Mouse (Mus musculus) right cerebral cortex, postnatal 36 days (tissue): Measurements from ENCODE around the gene Nsl1.
A peak's percentile ranks its signal among the peaks of the same experiment; 100 is the strongest.

Source experiments
- DNase-seq, 2 experiments: peaks; one replicate each; pipeline ENCODE4 v3.0.0; 2022; ENCODE audit warnings: low spot score in 2 of 2, mixed read lengths in 1 of 2

Nsl1 gene

DNA sequence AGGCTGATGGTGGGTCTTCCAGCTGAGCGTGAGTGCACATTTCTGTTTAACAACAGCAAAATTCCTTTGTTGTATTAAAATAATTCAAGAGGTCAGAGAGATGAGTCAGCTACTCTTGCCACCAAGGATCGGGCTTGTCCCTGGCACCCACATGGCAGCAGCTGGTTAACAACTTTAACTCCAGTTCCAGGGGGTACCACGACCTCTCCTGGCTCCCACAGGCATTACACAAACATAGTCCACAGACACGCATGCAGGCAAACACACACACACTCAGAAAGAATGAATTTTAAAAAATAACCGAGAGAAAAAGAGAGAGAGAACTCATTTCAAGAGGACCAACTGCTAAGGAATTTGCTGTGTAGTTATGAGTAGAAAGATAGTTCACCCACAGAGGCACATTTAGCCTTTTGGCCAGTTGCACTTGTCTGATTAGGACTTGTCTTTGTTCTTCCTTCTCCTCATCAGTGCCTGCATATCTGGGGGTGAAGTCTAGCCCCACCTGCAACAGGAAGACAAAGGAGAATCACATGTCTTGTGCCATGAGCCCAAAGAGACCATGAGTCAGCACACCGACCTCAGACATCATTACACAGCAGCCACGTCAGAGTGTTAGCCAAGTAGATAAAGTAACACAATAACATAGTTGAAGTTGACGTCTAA, 7.8 kb upstream of the Nsl1 start:
- DNase-seq: no peak

- no peak for DNase-seq
Measured at GRCm38 (mm10) chr1:191055533-191055873, 7.3 kb upstream of the Nsl1 start.

GRCm38 (mm10) chr1:191057461-191057860, 5.4 kb upstream of the Nsl1 start:
- no peak for DNase-seq

- no peak for DNase-seq
Measured at GRCm38 (mm10) chr1:191062241-191062780, 501 bp upstream of the Nsl1 start.

- DNase-seq: no peak
Measured at GRCm38 (mm10) chr1:191063700-191064099, 888 bp downstream of the Nsl1 start.

DNA sequence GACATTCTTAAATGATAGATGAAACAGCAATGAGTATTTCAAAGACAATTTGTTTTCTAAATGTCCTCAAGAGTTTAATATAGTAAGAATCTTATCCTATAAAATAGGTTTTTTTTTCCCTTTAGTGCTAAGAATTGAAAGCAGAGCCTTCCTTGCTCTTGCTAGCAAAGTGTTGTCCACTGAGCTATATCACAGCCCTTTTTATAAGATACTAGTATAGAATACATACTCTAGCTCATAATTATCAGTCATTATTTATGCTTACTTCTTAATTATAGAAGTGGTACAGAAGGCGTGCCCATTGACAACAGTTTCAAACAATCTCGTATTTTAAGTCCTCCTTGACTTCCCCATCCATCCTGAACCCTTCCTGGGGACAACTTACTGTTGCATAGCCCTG, 1.7 kb downstream of the Nsl1 start:
- DNase-seq: no peak

DNA sequence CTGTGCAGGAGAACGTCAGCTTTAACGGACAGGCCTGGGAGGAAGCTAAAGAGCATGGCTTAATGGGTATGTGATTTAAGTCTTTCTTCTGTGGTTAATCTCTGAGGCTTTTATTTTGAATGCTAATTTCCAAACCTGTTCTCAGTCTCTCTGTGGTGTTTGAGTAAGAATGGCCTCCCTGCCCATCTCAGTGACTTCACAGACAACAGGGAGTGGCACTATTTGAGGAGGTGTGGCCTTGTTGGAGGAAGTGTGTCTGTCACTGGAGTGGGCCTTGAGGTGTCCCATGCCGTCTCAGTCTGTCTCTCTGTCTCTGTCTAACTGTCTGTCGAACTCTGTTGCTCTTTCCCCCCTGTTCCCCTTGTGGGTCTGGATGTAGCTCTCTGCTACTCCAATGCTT, 2.4 kb downstream of the Nsl1 start:
- DNase-seq: no peak

GRCm38 (mm10) chr1:191068377-191068776, 5.6 kb downstream of the Nsl1 start:
- no peak for DNase-seq

DNA sequence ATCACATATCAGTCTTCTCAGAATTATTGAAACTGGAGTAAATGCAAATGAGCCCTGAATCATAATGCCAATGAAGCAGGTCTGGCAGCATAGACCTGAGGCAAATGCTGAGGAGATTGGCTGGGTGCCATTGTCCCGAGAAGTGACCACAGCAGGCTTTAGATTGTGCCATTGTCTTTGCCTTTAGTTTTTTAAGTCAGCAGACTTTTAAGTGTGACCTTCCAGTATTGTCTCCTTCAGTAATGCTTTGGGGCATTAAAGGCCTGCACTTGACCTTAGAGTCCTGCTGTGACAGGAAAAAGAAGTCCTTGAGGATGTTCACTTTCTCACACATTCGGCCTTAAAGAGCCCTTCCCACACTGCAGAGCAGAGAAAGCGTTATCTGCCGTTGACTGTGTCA, 7.4 kb downstream of the Nsl1 start:
- DNase-seq: no peak

GRCm38 (mm10) chr1:191071613-191072012, 8.8 kb downstream of the Nsl1 start:
- DNase-seq: no peak

- no peak for DNase-seq
Measured at GRCm38 (mm10) chr1:191072329-191072913, 9.6 kb downstream of the Nsl1 start.

GRCm38 (mm10) chr1:191073001-191073400, 10.2 kb downstream of the Nsl1 start:
- no peak for DNase-seq

DNA sequence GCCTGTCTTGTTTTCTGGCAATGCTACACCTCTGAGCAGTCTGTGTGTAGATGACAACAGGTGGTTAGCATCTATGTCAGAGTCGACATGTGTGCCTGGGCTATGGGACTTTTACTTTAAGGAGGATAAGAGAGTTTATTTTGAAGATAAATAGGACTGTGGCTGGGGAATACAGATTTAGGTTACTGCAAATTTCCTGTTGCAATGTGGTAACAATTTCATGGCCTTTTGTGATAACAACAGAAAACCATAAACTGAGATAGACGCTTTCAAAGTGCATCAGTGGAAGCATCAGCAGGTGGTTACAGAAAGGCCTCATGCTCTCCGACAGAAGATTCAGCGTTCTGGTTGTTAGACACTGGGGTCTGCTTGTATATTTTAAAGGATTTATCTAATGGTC, 10.7 kb downstream of the Nsl1 start:
- DNase-seq: no peak

GRCm38 (mm10) chr1:191075199-191075883, 12.5 kb downstream of the Nsl1 start:
- DNase-seq: peak in 1 of 2 experiments; percentile 27

GRCm38 (mm10) chr1:191083230-191083629, 20.4 kb downstream of the Nsl1 start:
- DNase-seq: no peak

DNA sequence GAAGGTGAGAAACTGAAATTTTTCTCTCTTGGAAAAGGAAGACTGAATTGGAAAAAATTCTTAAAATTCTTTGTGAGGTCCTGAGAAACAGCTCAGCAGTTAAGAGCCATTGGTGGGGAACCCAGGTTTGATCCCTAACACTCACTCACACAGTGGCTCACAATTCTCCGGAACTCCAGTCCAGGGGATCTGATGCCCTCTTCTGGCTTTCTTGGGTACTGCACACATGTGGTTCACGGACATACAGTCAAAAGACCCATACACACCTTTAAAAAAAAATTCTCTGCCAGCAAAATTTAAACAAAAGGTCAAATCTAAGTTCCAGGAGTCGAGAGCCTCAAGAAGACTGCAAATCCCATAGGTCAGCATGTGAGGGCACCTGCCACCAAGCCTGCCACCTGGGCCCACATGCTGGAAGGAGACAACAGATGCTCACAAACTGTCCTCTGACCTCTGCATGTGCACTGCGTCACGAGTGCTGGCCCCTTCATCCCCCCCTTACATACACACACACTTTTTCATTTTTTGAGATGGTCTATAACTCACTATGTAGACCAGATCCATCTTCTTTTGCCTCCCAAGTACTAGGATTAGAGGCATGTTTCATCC, 22.2 kb downstream of the Nsl1 start:
- DNase-seq: peak in 1 of 2 experiments; percentile 24

DNA sequence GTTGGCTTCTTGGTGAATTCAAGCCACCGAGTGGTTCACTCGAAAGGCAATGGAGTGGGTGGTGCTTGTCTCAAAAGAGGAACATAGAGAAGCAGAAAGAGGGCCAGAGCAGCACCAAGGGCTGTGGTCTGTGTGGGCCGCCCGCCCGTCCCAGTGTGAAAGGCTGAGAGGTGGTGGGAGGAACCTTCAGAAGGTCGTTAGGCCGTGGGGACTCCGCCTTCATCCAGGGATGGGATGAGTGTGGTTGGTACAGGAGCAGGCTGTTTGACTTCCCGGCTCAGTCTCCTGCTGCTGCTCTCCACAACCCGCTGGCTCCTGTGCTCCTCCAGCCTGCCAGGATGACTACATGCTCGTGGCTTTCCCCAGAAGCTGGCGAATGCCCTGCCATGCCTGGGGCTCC, 22.8 kb downstream of the Nsl1 start:
- DNase-seq: no peak

DNA sequence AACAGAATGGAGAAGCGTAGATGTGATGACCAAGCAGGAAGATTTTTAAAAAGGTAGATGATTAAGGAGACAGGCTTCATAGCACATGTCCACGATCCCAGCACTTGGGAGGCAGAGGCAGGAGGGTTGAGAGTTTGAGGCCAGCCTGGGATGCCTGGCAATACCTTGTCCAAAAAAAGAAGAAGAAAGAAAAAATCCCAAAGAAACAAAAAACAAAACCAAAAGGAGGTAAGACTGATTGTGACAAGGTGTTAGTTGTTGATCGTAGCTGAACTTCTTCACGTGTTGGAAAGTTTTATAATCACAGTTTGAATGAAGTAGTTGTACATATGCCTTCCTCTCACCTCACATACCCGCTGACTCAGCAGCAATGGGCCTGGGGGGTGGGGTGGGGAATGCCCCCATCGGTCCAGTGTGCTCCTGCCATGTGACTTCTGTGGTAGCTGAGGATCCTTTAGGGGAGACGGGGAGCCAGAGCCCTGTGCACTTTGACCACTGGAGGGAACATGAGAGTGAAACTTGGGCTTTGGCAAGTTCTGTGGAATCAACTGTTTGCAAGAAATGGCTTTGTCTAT, 23.6 kb downstream of the Nsl1 start:
- no peak for DNase-seq

- DNase-seq: no peak
Measured at GRCm38 (mm10) chr1:191086960-191087359, 24.1 kb downstream of the Nsl1 start.

GRCm38 (mm10) chr1:191087955-191088354, 25.1 kb downstream of the Nsl1 start:
- DNase-seq: no peak

DNA sequence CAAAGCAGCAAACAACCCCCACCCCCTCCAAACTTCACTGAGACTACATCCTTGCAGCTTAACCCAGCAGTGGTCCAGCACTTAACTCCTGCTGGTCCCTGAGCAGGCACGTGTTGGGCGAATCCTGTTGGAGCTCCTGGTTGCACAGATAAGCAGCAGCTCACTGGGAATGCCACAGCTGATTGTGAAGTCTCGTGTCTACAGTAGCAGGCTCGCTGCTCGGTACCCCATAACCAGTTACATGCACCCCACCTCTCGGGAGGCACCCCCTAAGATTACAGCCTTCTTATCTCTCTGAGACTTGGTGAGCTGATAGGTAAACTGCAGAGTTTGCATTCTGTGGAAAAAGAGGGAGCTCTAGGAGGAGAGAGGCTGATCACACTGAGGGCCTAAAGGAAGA, 26.5 kb downstream of the Nsl1 start:
- DNase-seq: no peak

GRCm38 (mm10) chr1:191092050-191092449, 29.2 kb downstream of the Nsl1 start:
- no peak for DNase-seq
